Mouse (Mus musculus): ENCODE data around the gene Rab26. TPM values are rescaled to one million over a fixed set of nuclear protein-coding genes. Genes with fewer than 3 reads are reported as not detected.

Rab26 gene
- total RNA-seq, 2 experiments from 2014 or later = not detected

DNA sequence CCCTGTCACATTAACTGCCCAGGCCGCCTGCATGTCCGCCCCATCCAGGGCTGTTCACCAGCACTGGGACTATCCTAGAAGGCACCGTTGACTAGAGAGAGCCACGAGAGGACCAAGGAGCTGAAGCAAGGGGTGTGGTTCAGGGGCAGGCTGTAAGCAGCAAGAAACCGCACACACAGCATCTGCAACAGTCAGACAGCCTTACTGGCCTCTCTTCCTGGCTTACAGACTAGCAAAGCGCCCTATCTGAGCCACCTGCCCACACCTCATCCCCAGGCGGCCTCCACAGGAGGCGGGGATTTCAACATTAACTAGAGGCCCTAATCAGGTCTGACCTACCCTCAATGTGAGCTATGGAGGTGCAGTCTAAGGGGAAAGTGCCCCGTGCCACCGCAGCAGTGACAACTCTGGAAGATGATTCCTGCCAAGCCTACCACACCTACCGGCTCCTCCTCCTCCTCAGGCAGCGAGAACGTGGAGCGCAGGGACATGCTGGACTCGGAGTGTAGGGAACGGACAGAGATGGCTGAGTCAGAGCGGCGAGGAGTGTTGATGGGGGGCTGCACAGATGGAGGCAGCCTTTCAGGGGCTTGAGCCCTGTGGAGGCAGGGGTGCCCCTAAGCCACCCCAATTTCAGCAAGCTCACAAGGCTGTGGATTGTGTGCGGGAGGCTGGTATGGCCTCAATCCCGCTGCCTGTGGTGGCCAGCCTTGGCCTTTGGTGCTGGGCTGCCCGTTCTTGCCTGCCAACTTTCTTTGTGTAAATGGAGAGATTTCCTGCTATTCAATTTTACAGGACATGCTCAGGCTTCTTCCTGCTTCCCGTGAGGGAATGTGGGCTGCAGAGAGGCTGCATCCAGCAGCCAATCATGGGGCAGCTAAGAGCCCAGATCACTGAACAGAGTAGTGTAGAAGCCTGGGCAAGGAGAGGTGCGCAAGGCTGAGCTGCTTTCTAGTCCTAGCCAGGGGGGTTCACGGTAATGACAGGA, 19.4 kb downstream of the Rab26 start:
- no peak for ATAC-seq (replicated peaks; ENCODE audit: poor library complexity, severe bottlenecking)

- ATAC-seq (replicated peaks; ENCODE audit: poor library complexity, severe bottlenecking) = peak; percentile 63
These were observed 20.4 kb downstream of the Rab26 start for GRCm38 (mm10) chr17:24513609-24514008.

DNA sequence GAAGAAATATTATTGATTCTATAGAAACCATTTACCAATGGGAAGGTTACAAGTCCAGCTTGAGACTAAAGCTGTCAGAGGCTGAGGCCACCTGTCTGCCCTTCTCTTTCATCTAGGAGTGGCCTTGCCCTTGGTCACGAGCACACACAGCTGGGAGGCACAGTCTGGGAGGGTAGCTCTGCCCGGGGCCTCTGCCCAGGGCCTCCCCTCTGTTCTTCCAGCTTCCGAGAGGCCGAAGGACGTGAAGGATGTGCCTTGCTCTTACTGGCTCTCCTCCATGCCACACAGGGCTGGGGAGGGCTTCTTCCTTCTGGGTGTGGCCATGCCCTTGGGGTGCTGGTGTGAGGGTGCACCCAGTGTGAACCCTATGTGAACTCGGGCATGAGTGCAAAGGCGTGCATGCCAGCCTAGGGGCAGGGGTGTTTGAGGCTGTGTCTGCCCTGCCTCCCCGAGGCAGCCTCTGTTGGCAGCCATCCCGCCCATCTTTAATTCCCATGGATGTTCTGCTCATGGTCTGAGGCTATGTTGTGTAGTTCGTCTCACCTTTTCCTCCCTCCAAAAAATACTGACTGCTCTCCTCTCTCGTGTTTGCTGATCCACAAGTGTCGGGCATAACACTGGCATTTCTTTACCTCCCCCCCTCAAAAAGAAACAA, 26.1 kb downstream of the Rab26 start:
- ATAC-seq (replicated peaks; ENCODE audit: poor library complexity, severe bottlenecking) = no peak

GRCm38 (mm10) chr17:24507129-24507664, 26.8 kb downstream of the Rab26 start:
- ATAC-seq (replicated peaks; ENCODE audit: poor library complexity, severe bottlenecking) = no peak

GRCm38 (mm10) chr17:24506332-24507070, 27.5 kb downstream of the Rab26 start:
- 0 out of 2 replicates have a peak, but pooled peaks have one; percentile 9 for ATAC-seq (replicated peaks; ENCODE audit: poor library complexity, severe bottlenecking)

DNA sequence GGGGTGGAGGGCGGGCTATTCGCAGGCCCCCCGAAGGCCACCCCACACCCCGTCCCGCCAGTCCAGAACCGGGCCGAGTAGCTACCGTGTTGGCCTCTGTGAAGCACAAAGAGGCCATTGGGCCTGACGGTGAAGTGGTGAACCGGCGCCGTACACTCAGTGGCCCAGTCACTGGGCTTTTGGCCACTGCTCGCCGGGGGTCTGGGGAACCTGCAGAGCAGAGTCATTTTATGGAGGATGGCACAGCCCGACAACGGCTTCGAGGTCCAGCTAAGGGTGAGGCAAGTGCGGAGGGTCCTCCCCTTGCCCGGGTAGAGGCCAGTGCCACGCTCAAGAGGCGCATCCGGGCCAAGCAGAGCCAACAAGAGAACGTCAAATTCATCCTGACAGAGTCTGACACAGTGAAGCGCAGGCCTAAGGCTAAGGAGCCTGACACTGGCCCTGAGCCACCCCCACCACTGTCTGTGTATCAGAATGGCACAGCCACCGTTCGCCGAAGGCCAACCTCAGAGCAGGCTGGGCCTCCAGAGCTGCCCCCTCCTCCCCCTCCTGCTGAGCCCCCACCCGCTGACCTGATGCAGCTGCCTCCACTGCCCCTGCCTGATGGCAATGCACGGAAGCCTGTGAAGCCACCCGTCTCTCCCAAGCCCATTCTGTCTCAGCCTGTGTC, 28.6 kb downstream of the Rab26 start:
- no peak for ATAC-seq (replicated peaks; ENCODE audit: poor library complexity, severe bottlenecking)

GRCm38 (mm10) chr17:24504085-24504484, 29.9 kb downstream of the Rab26 start:
- ATAC-seq (replicated peaks; ENCODE audit: poor library complexity, severe bottlenecking) = no peak

GRCm38 (mm10) chr17:24502208-24502607, 31.8 kb downstream of the Rab26 start:
- peak; percentile 36; the same call in 1 of the 2 replicates for ATAC-seq (replicated peaks; ENCODE audit: poor library complexity, severe bottlenecking)

- ATAC-seq (replicated peaks; ENCODE audit: poor library complexity, severe bottlenecking) = no peak
These were observed 38.0 kb downstream of the Rab26 start for GRCm38 (mm10) chr17:24496026-24496425.

DNA sequence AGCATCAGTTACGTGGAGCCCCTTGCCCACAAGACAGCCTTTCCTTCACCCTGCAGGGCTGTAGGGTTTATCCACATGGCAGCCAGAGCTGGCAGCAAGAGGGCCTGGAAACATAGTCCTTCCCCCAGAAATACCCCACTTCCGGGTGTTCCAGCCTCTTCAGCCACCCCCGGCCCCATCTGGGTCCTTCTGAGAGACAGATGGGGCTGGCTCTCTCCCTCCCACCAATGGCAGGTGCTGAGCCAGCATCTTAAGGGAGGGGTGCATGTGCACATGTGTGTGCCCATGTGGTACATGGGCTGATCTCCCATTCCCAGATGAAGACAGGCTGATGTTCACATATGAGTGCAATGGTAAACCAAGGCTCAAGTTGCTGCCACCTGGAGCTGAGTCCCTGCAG, 38.6 kb downstream of the Rab26 start:
- no peak for ATAC-seq (replicated peaks; ENCODE audit: poor library complexity, severe bottlenecking)

DNA sequence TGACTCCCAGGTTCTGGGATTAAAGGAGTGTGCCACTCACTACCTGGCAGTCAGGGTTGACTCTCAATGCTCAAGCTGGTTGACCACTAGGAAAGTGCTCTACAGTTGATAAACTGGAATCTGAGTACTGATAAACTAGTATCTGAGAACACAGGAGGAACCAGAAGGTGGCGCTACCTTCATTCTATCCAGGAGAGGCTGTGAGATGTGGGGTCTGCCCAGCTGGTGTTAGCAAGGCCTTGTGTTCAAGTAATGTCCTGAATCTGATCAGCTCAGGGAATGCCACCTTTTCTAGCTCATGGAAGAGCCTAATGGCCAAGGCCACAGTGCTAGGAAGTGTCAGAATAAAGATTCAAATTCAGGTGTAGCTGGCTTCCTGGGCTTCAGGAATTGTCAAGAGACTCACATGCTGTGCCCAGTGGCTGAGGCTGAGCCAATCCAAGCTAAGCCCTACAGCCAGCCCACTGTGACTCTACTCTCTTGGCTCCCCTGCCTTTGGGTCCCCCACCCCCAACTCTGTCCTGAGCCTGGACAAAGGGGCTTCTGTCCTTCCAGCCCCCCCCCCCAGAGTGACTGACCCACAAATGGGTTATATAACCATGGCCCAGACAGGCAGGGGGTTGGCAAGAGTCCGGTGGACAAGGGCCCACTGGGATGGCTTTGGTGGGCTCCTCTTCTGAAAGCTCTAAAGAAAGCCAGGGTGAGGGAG, 39.2 kb downstream of the Rab26 start:
- ATAC-seq (replicated peaks; ENCODE audit: poor library complexity, severe bottlenecking) = peak; percentile 58

DNA sequence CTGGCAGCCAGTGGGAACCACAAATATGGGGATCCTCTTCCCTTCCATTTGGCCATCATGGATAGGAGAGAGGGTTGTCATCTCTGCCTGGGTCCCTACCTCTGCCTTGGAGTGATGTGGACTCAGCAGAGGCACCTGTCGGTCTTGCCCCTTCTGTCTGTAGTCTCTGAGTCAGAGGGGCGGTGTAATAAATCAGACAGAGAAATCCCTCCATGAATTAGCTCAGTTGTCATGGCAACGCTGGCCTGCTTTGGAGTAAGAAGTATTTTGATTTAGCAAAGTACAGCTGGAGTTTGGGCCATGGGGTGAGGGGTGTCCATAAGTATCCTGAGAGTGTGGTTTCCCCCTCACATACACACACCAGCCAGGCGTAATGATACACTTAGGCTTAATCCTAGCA, 43.6 kb downstream of the Rab26 start:
- no peak for ATAC-seq (replicated peaks; ENCODE audit: poor library complexity, severe bottlenecking)

- no peak for ATAC-seq (replicated peaks; ENCODE audit: poor library complexity, severe bottlenecking)
These were observed 44.6 kb downstream of the Rab26 start for GRCm38 (mm10) chr17:24489265-24490030.

GRCm38 (mm10) chr17:24488662-24489264, 45.2 kb downstream of the Rab26 start:
- ATAC-seq (replicated peaks; ENCODE audit: poor library complexity, severe bottlenecking) = peak; percentile 38

DNA sequence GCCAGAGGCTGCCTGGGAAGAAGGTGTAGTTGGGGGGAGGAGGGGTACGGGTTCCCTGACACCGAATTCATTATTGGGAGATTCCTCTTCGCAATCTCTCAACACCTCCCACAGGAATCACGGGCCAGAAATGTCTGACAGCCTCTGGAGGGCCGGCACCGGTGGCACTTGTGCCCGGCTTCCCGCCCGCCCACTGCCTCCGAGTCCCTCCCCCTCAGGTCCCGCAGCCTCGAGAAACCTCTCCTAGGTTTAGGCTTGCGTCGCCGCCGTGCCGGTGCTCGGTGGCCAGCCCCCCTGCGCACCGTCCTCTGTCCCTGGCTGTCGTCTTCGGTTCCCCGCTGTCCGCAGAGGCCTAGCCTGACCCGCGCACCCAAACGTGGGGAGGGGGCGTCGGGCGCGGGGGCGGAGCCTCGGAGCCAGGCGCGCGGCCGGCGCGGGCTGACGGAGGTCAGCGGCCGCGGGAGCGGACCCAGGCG, 45.8 kb downstream of the Rab26 start, which contains the start of gene Caskin1:
Gene Caskin1 (plus strand): TSS at position 416 of the 476 bp plus-strand sequence.
- ATAC-seq (replicated peaks; ENCODE audit: poor library complexity, severe bottlenecking) = peak; percentile 32

DNA sequence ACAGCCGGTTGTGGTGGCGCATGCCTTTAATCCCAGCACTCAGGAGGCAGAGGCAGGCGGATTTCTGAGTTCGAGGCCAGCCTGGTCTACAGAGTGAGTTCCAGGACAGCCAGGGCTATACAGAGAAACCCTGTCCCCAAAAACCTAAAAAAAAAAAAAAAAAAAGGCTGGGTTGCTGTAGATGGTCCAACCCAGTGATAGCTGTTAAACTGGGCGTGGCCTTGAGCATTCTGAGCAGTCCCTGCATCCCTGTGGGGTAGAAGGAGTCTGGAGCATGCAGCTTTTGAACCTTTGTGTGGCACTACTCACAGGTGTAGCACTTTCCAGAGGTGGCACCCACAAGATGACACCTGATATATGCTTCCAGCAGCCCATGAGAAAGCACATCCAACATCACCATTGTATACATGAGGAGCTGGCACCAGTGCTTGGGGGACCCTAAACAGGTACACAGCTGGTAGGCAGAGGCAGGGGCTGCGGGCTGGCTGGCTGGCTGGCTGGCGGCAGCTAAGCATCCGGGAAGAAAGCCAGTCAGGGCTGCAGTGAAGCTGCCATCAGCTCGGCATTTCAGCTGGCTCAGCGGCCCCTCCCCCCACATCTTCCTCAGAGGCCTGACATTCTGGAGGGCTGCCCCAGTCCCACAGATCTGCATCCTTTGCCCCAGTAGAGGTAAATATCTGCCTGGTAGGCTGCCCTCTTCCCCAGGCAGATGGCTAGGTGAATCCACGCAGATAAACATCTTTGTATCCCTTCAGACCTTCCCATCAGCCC, 48.7 kb downstream of the Rab26 start:
- no peak for ATAC-seq (replicated peaks; ENCODE audit: poor library complexity, severe bottlenecking)

DNA sequence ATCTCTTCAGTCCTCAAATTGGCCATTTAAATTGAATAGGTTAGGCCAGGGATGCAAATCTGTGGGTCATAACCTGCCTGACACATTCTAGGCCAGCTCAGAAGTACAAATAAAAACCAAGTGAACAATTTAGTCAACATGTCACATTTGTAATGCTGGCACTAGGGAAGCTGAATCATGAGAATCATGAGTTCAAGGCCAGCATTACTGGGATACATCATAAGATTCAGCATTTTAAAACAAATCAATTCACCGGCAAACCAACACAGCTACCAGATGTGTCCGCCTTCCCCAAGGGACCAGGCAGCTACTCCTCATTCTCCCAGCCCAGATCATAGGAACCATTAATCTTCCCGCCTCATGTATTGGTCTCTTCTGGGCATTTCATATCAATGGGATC, 50.5 kb downstream of the Rab26 start:
- no peak for ATAC-seq (replicated peaks; ENCODE audit: poor library complexity, severe bottlenecking)

All from granulocyte monocyte progenitor cell, adult 5-6 weeks (primary cell).